Mouse (Mus musculus) retina, embryonic 14.5 days (tissue): ENCODE measurements around the gene Itprip.
"Not testable (repeated sequence)": the region's sequence is repeated elsewhere in the genome, so short reads cannot be mapped to it uniquely, and the experiment has no call there.

ENCODE experiments used
- DNase-seq: peaks from one replicate; pipeline ENCODE4 v3.0.0-alpha.2; 2015; ENCODE audit warnings: low spot score

Gene Itprip

DNA sequence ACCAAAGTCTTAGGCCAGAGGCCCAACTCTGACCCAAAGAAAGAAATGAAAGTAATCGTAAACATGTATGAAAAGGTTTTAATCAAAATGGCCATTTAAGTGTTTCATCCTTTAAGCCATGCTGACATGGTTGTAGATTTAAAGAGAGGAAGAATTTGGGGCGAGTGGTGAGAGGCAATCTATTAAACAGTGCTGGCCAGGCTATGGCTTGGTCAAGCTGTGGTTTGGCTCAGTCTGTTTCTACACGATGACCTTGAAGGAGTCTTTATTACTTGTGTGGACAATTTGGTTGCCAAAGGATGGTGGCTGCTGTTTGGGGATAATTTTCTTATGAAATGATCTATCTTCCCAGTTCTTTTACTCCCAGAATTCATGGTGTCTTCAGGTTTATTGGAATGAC, 66.0 kb downstream of the Itprip start:
- no peak for DNase-seq

DNA sequence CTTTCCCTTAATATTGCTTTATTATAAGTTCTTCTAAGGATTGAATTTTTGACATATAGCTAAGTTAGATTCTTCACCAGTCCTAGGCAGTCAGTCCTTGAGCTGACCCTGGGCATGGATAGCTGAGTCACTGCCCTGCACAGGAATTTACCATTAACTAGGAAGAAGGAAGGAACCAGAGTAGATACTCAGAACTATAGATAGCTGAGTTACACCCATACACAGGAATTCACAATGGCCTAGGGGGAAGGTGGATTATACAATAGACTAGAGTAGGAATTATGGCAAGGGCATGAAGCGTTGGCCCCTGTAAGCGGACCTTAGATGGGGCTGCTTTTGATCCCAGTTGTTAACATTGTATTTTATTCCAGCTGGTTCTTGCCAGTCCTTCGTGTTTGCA, 67.0 kb downstream of the Itprip start:
- not testable (repeated sequence) for DNase-seq

DNA sequence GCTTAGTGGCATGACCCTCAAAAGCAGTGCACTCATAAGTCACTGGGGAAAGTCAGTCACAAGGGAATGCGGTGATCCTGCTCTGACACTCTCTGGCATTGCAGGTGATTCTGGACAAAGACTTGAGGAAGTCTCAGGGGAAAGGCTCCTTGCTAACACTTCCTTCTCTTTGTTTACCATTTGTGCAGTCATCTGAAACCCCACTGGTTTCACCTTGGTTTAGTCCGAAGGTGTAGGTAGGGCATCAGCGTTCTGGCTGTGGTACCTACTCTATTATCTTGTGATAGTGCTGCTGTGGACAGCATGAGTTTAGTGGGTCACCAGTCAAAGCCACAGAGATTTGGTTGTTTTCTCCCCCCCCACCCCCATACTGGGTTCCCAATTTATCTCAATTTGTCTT, 69.4 kb downstream of the Itprip start:
- DNase-seq, result no peak
